Mouse (Mus musculus): ENCODE data around the gene Atp5j2.
A peak's percentile ranks its signal among the peaks of the same experiment; 100 is the strongest.
"Not testable (repeated sequence)": the region's sequence is repeated elsewhere in the genome, so short reads cannot be mapped to it uniquely, and the experiment has no call there.

Gene Atp5j2

DNA sequence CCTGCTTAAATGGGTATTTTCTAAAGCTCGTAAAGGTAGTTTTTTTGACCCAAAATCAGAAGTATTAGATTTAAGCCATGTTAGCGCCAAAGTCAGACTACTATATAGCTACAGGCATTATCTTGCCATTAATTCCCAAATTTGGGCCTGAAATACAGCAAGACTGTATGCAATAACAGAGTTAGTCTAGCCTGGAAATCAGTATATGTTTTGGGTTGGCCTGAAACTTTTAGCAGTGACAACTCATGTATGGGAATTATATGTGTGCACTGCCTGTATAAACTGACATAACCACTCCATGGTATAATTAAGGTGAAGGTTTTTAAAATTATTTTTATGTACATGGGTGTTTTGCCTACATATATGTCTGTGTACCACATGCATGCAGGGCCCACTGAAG is at the start of gene Atp5j2:
Atp5j2 (minus strand) TSS at position 101 of the 400 bp plus-strand sequence.
- no peak for DNase-seq (ENCODE audit: low read depth, low spot score)

- peak; percentile 9 for DNase-seq (ENCODE audit: low read depth, low spot score)
Measured at GRCm38 (mm10) chr5:145234636-145235035, 42.8 kb upstream of the Atp5j2 start.

GRCm38 (mm10) chr5:145231893-145232411 is 40.1 kb upstream of the Atp5j2 start:
- no peak for DNase-seq (ENCODE audit: low read depth, low spot score)

DNA sequence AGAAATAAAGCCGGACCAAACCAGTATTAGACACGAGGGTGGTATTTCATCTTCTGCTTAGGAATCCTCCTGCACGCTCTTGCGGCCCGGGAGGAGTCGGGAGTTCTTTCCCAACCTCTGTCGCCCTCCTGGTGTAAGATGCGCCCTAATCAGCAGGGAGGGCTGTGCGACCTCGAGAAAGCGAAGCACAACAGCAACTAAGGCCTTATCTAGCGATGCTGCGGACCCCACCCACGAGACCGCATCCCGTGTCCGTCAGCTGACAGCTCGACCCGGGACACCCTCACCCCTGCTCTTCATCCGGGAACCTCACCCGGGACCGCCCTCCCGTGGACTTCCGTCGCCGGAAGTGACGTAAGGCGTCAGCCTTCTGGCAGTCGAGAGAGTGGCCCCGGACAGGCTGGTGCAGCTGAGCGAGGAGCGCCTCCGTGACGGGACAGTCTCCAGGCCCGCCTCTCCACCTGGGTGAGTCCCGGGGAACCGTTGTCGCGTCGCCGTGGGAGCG is 39.6 kb upstream of the Atp5j2 start, which contains the start of gene Zfp655:
Zfp655 (plus strand) TSS at position 349 of the 505 bp plus-strand sequence.
- DNase-seq (ENCODE audit: low read depth, low spot score): peak; percentile 93

DNA sequence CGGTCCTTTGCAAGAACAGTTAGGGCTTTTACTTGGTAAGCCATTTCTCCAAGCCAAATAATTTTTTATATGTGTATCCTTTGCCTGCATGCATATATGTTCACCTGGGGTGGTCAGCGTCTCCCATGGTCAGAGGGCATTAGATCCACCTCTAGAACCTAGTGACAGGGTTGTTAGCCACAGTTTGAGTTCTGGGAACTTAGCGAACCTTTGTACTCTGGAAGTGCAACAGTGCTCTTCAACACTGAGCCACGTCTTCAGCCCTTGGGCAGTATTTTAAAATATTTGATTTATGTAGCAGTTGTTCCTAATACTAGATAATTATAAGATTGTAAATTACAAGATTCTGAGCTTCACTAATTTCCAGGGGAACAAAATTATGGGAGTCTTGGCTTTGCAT is 38.8 kb upstream of the Atp5j2 start:
- no peak for DNase-seq (ENCODE audit: low read depth, low spot score)

GRCm38 (mm10) chr5:145229283-145229682 is 37.4 kb upstream of the Atp5j2 start:
- not testable (repeated sequence) for DNase-seq (ENCODE audit: low read depth, low spot score)

GRCm38 (mm10) chr5:145226453-145226852 is 34.6 kb upstream of the Atp5j2 start:
- no peak for DNase-seq (ENCODE audit: low read depth, low spot score)

DNA sequence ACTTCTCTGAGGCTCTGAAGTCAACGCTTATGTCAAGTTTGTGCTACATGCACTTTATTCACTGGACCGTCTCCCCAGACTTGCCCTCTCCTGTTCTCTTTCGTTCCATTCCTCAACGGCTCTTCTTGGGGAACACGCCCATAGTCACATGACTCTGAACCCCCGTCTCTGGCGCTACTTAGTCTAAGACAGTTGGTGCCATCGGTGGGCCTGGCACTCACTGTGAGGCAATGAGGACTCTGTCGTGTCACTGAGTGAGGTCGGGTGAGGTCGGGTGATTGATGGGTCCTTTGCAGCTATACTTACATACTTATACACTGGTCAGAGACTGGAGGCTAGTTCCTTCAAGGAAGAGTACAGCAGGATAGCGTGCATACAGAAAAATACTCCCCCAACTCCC is 31.5 kb upstream of the Atp5j2 start:
- no peak for DNase-seq (ENCODE audit: low read depth, low spot score)

GRCm38 (mm10) chr5:145222840-145223239 is 31.0 kb upstream of the Atp5j2 start:
- DNase-seq (ENCODE audit: low read depth, low spot score): no peak

DNA sequence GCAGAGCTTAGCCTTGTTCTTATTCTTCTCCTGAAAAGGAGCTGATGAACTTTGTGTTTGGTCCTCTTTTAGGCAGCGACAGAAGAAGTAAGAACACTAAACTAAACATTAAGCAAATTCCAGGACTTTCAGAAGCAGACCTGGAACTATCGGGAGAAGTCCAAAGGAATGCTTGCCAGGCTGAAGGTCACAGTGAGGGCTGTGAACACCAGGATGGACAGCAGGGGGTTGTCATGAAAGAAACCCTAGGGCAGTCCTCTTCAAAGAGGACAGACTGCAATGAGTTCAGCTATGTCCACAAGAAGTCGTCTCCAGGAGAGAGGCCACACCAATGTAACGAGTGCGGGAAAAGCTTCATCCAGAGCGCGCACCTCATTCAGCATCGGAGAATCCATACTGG is 28.1 kb upstream of the Atp5j2 start:
- DNase-seq (ENCODE audit: low read depth, low spot score): no peak

DNA sequence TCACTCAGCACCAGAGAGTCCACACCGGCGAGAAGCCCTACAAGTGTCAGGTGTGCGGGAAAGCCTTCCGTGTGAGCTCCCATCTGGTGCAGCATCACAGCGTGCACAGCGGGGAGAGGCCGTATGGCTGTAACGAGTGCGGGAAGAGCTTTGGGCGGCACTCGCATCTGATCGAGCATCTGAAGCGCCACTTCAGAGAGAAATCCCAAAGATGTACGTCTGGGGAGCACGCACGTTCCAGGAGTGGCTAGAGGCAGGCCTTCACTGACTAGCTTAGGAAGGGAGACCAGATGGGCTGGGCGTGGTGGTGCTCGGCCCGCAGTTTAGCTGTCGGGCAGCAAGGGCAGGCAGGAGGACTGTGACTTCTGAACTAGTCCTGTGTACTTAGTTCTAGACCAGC is 26.8 kb upstream of the Atp5j2 start:
- DNase-seq (ENCODE audit: low read depth, low spot score): no peak

GRCm38 (mm10) chr5:145218206-145218605 is 26.3 kb upstream of the Atp5j2 start:
- DNase-seq (ENCODE audit: low read depth, low spot score): no peak

GRCm38 (mm10) chr5:145217746-145218145 is 25.9 kb upstream of the Atp5j2 start:
- no peak for DNase-seq (ENCODE audit: low read depth, low spot score)

DNA sequence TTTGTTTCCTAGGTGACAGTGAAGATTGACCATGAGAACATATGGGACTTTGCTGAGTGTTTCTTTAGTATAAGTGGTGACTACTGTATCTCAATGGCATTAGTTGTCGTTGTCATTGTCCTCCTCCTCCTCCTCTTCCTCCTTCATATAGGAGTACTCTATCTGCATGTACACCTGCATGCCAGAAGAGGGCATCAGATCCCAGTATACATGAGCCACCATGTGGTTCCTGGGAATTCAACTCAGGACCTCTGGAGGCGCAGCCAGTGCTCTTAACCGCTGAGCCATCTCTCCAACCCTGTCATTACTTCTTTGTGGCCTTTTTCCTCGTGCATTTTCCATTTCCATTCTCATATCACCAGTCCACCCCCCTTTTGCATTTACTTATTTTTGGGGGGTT is 22.8 kb upstream of the Atp5j2 start:
- DNase-seq (ENCODE audit: low read depth, low spot score): no peak

DNA sequence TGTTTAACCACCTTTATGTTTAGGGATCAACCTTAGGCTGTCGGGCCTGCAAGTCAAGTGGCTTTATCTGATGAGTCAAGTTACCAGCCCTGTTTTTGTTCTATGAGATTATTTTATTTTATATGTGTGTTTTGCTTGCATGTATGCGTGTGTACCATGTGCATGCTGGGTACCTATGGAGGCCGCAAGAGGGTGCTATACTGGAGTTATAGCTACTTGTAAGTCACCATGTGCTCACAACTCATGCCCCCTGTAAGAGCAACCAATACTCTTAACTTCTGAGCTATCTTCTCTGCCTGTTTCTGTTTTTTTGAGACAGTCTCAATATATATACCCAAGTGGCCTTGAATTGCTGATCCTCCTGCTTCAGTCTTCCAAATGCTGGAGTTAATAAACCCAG is 21.6 kb upstream of the Atp5j2 start:
- no peak for DNase-seq (ENCODE audit: low read depth, low spot score)

GRCm38 (mm10) chr5:145212216-145212615 is 20.4 kb upstream of the Atp5j2 start:
- no peak for DNase-seq (ENCODE audit: low read depth, low spot score)

DNA sequence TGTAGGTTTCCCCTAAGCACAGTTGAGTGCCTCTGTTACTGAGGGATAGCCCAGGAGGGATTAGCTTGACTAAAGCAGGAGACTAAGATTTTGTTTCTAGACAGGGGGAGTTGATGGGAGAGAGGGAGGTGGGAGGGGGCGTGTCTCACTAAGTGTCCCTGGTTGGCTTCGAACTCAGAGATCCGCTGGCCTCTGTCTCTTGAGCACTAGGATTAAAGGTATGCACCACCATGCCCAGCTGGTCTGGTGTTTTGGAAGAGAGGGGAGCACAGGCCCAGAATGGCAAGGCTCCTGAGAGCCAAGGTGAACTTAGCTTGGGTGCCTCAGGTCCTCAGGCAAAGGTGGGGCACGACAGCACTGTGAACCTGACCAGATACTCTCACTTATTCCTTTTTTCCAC is 19.5 kb upstream of the Atp5j2 start:
- no peak for DNase-seq (ENCODE audit: low read depth, low spot score)

- not testable (repeated sequence) for DNase-seq (ENCODE audit: low read depth, low spot score)
Measured at GRCm38 (mm10) chr5:145208391-145208790, 16.5 kb upstream of the Atp5j2 start.

GRCm38 (mm10) chr5:145207954-145208353 is 16.1 kb upstream of the Atp5j2 start:
- no peak for DNase-seq (ENCODE audit: low read depth, low spot score)

GRCm38 (mm10) chr5:145207385-145207784 is 15.5 kb upstream of the Atp5j2 start:
- no peak for DNase-seq (ENCODE audit: low read depth, low spot score)

DNA sequence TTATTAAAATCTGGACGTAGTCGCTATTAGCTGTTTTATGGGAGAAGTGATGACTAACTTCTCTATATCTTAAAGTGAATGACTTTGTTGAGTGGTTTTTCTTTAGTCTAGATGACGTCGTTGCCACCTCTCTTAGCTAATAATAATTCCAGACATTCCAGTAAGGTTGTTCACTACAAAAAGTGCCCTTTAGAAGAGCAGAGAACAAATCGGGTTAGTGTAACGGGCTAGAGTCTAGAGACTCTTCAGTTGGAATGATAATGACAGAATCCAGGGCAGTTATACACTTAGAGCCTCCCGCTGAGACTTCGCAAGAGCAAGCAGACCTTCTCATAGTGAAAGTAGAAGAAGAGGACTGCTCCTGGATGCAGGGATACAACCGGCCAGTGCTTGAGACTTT is 13.2 kb upstream of the Atp5j2 start:
- no peak for DNase-seq (ENCODE audit: low read depth, low spot score)

GRCm38 (mm10) chr5:145203936-145204691 is 12.3 kb upstream of the Atp5j2 start, which contains the start of gene Zkscan5:
Gene Zkscan5 (plus strand): TSS chr5:145204562.
- DNase-seq (ENCODE audit: low read depth, low spot score): peak; percentile 96

GRCm38 (mm10) chr5:145202446-145202845 is 10.6 kb upstream of the Atp5j2 start:
- no peak for DNase-seq (ENCODE audit: low read depth, low spot score)

Data from retina, postnatal 7 days (tissue).